Comparison of ENCODE assay signal across 14 mouse cellular contexts in genomic region chr10:128080496-128080895, GRCm38 (mm10). TPM values are rescaled to one million over a fixed set of nuclear protein-coding genes. Genes with fewer than 3 reads are reported as not detected.
DNase-seq lines count a peak whose midpoint lies in the region; ATAC-seq and TF ChIP-seq lines count a peak whose summit lies in the region.
"Had no signal": no experiment of that assay in that cellular context is flagged by ENCODE, and none has a peak within 500 bp of the region (broad histone marks: within the 10 kb centered on the region; RNA-seq: fewer than 3 reads in every experiment).

No protein-coding gene starts in this region.

- intact Hi-C loops in gastrocnemius, adult 2 months (cut with DNase I): loop anchor here (5.0 kb wide), 1 partner anchor 43 kb away; the partner anchor contains the start of gene Naca
- intact Hi-C loops in gastrocnemius, postnatal 14 days (cut with DNase I; ENCODE audit: low total_unique reads): no loop called here

- peaks cover 15% of the 10 kb centered on the region for H3K79me2 ChIP-seq in liver, adult 2 months (ENCODE audit: control insufficient read depth, insufficient read depth, low read length)

- no peak for TF ChIP-seq EP300 in liver, postnatal 0 days (IDR thresholded peaks at IDR 0.05; ENCODE audit: low read depth)

- H3K4me1 ChIP-seq in liver, adult 2 months (ENCODE audit: control insufficient read depth, insufficient read depth, low read length): peaks cover 15% of the 10 kb centered on the region; the same call in 1 of the 2 replicates
- peaks cover 16% of the 10 kb centered on the region for H3K4me1 ChIP-seq in liver, embryonic 11.5 days (replicated peaks; ENCODE audit: control insufficient read depth, insufficient read depth, low read length)
- peaks cover 36% of the 10 kb centered on the region for H3K4me1 ChIP-seq in E14TG2a.4 (replicated peaks; ENCODE audit: low read depth, low read length)
- peaks cover 15% of the 10 kb centered on the region for H3K4me1 ChIP-seq in liver, postnatal 0 days (ENCODE audit: insufficient read depth)
- H3K4me1 ChIP-seq in midbrain, embryonic 10.5 days: peaks cover 21% of the 10 kb centered on the region

- no peak overlapping the region for H3K4me2 ChIP-seq in liver, embryonic 11.5 days
- no peak overlapping the region for H3K4me2 ChIP-seq in liver, postnatal 0 days (ENCODE audit: low read depth, low read length)
- H3K4me2 ChIP-seq: embryonic facial prominence, embryonic 12.5 days; forebrain, embryonic 12.5 days; hindbrain, embryonic 13.5 days had no signal

- no peak overlapping the region for H3K4me3 ChIP-seq in gastrocnemius, adult 2 months
- no peak overlapping the region for H3K4me3 ChIP-seq in liver, adult 2 months (ENCODE audit: insufficient read depth, low read depth, low read length)
- H3K4me3 ChIP-seq in liver, embryonic 11.5 days (ENCODE audit: low read depth, low read length): no peak overlapping the region
- H3K4me3 ChIP-seq in E14TG2a.4 (replicated peaks; ENCODE audit: low read length): no peak overlapping the region
- no peak overlapping the region for H3K4me3 ChIP-seq in liver, postnatal 0 days (ENCODE audit: low read depth, low read length)
- no peak overlapping the region for H3K4me3 ChIP-seq in midbrain, embryonic 10.5 days
- H3K4me3 ChIP-seq: embryonic facial prominence, embryonic 12.5 days; forebrain, embryonic 12.5 days; heart, embryonic 10.5 days; hindbrain, embryonic 13.5 days had no signal

- H3K27ac ChIP-seq in gastrocnemius, adult 2 months: no peak overlapping the region
- no peak overlapping the region for H3K27ac ChIP-seq in liver, adult 2 months (replicated peaks; ENCODE audit: insufficient read depth, low read depth, low read length)
- no peak overlapping the region for H3K27ac ChIP-seq in liver, embryonic 11.5 days (ENCODE audit: low read depth, low read length)
- H3K27ac ChIP-seq in liver, postnatal 0 days (ENCODE audit: low read depth): no peak overlapping the region
- H3K27ac ChIP-seq in midbrain, embryonic 10.5 days (replicated peaks): no peak overlapping the region
- H3K27ac ChIP-seq: embryonic facial prominence, embryonic 12.5 days; forebrain, embryonic 12.5 days; heart, embryonic 10.5 days; hindbrain, embryonic 13.5 days had no signal

- ATAC-seq in liver, embryonic 11.5 days (replicated peaks; ENCODE audit: low FRiP score): no peak
- ATAC-seq in liver, postnatal 0 days: no peak
- no peak for ATAC-seq in megakaryocyte progenitor cell, adult 5-6 weeks (replicated peaks; ENCODE audit: poor library complexity)

- no peaks in the 10 kb centered on the region for H3K27me3 ChIP-seq in liver, adult 2 months (ENCODE audit: control insufficient read depth, insufficient read depth, low read length)
- H3K27me3 ChIP-seq in liver, embryonic 11.5 days (replicated peaks; ENCODE audit: control insufficient read depth, insufficient read depth, low read length): no peaks in the 10 kb centered on the region
- H3K27me3 ChIP-seq in E14TG2a.4 (ENCODE audit: insufficient read depth, low read length): no peaks in the 10 kb centered on the region
- no peaks in the 10 kb centered on the region for H3K27me3 ChIP-seq in liver, postnatal 0 days (ENCODE audit: insufficient read depth, low read length)
- H3K27me3 ChIP-seq in midbrain, embryonic 10.5 days (ENCODE audit: low read depth, poor library complexity, severe bottlenecking): no peaks in the 10 kb centered on the region
- H3K27me3 ChIP-seq: embryonic facial prominence, embryonic 12.5 days; forebrain, embryonic 12.5 days; hindbrain, embryonic 13.5 days had no signal

- 64% methylated on average over 1 of the region's 1 CpGs for WGBS in liver, adult 2 months
- WGBS in liver, embryonic 11.5 days: 70% methylated on average over 1 of the region's 1 CpGs
- 60% methylated on average over 1 of the region's 1 CpGs for WGBS in liver, postnatal 0 days (ENCODE audit: insufficient replicate concordance)
- 83% methylated on average over 1 of the region's 1 CpGs for WGBS in midbrain, embryonic 10.5 days

- peak; percentile 58 for TF ChIP-seq CTCF in gastrocnemius, adult 2 months (IDR thresholded peaks at IDR 0.05)
- 0 out of 2 replicates have a peak, but pooled peaks have one; percentile 8 for TF ChIP-seq CTCF in liver, adult 2 months (IDR thresholded peaks at IDR 0.05; ENCODE audit: low read depth, low read length)
- peak; percentile 26 for TF ChIP-seq CTCF in E14TG2a.4 (conservative IDR thresholded peaks at IDR 0.05; ENCODE audit: low read length)
- peak; percentile 64 for TF ChIP-seq CTCF in liver, postnatal 0 days (IDR thresholded peaks at IDR 0.05; ENCODE audit: low read depth)

- H3K9ac ChIP-seq in liver, adult 2 months (ENCODE audit: low read depth, low read length): no peak overlapping the region
- H3K9ac ChIP-seq in liver, embryonic 11.5 days (ENCODE audit: low read depth, low read length): no peak overlapping the region
- H3K9ac ChIP-seq in liver, postnatal 0 days (replicated peaks): no peak overlapping the region
- H3K9ac ChIP-seq: embryonic facial prominence, embryonic 12.5 days; forebrain, embryonic 12.5 days; hindbrain, embryonic 13.5 days had no signal

- H3K36me3 ChIP-seq in liver, adult 2 months (ENCODE audit: control insufficient read depth, insufficient read depth, low read length): peaks cover 23% of the 10 kb centered on the region
- peaks cover 19% of the 10 kb centered on the region for H3K36me3 ChIP-seq in liver, embryonic 11.5 days (ENCODE audit: control insufficient read depth, insufficient read depth, low read length)
- H3K36me3 ChIP-seq in E14TG2a.4 (ENCODE audit: insufficient read depth, low read length): peaks cover 46% of the 10 kb centered on the region
- peaks cover 15% of the 10 kb centered on the region for H3K36me3 ChIP-seq in liver, postnatal 0 days (replicated peaks; ENCODE audit: insufficient read depth, low read length)
- H3K36me3 ChIP-seq in midbrain, embryonic 10.5 days: peaks cover 33% of the 10 kb centered on the region

- TF ChIP-seq POLR2A in liver, adult 2 months (IDR thresholded peaks at IDR 0.05; ENCODE audit: extremely low read depth, insufficient read depth, low read length): no peak

- no peaks in the 10 kb centered on the region for H3K9me3 ChIP-seq in liver, embryonic 11.5 days (ENCODE audit: control insufficient read depth, low read length)
- H3K9me3 ChIP-seq in E14TG2a.4 (ENCODE audit: low read length): no peaks in the 10 kb centered on the region
- H3K9me3 ChIP-seq in liver, postnatal 0 days (ENCODE audit: low read length): no peaks in the 10 kb centered on the region
- H3K9me3 ChIP-seq in midbrain, embryonic 10.5 days (replicated peaks): no peaks in the 10 kb centered on the region
- H3K9me3 ChIP-seq: embryonic facial prominence, embryonic 12.5 days; forebrain, embryonic 12.5 days; heart, embryonic 10.5 days; hindbrain, embryonic 13.5 days had no signal

- DNase-seq in gastrocnemius, adult 2 months: no peak
- no peak for DNase-seq in gastrocnemius, postnatal 14 days
- no peak for DNase-seq in liver, adult 2 months (ENCODE audit: extremely low read depth, low read depth, low spot score)
- no peak for DNase-seq in liver, embryonic 11.5 days (ENCODE audit: low spot score)
- no peak for DNase-seq in liver, postnatal 0 days
- DNase-seq in midbrain, embryonic 10.5 days (ENCODE audit: low spot score): no peak
- DNase-seq: adrenal gland, postnatal 10 days; cerebellum, adult 11-12 months had no signal

RNA-seq across cellular contexts. Expression of gene Atp5b, which starts 2.6 kb away (rescaled TPM):
- 1,000 to 10,000 TPM; 3,225 to 4,497 TPM for total RNA-seq in gastrocnemius, adult 2 months (2021)
- total RNA-seq in gastrocnemius, postnatal 14 days (2021): 1,000 to 10,000 TPM; 3,648 to 4,448 TPM
- 1,653 and 1,721 TPM in 2 replicates for total RNA-seq in liver, adult 2 months (2014; rRNA removed)
- polyA plus RNA-seq in liver, adult 2 months (2012; rRNA removed): 2,471 and 2,841 TPM in 2 replicates
- polyA plus RNA-seq in liver, embryonic 11.5 days (2014; fragmentation: Nextera tagmentation; extraction: Ambion mirVana): 2,564 and 2,777 TPM in 2 replicates
- polyA plus RNA-seq in liver, postnatal 0 days (2015; fragmentation: Nextera tagmentation; extraction: Ambion mirVana): 1,808 and 1,865 TPM in 2 replicates
- polyA plus RNA-seq in midbrain, embryonic 10.5 days (2016; fragmentation: Nextera tagmentation; extraction: Ambion mirVana): 2,205 and 2,316 TPM in 2 replicates
- total RNA-seq in megakaryocyte progenitor cell, adult 5-6 weeks (2015): 1,546 and 1,583 TPM in 2 replicates
- 2,698 and 2,700 TPM in 2 replicates for total RNA-seq in megakaryocyte progenitor cell, adult 5-6 weeks (2017)

RNA-seq across cellular contexts. Expression of gene Baz2a, which starts 10.9 kb away (rescaled TPM):
- 10 to 100 TPM; 12.7 to 13.2 TPM for total RNA-seq in gastrocnemius, adult 2 months (2021)
- 10 to 100 TPM; 15.2 to 15.6 TPM for total RNA-seq in gastrocnemius, postnatal 14 days (2021)
- 6.6 and 9.1 TPM in 2 replicates for total RNA-seq in liver, adult 2 months (2014; rRNA removed)
- 9.7 and 12.3 TPM in 2 replicates for polyA plus RNA-seq in liver, adult 2 months (2012; rRNA removed)
- 11.1 and 13.0 TPM in 2 replicates for polyA plus RNA-seq in liver, embryonic 11.5 days (2014; fragmentation: Nextera tagmentation; extraction: Ambion mirVana)
- 4.3 and 5.4 TPM in 2 replicates for polyA plus RNA-seq in liver, postnatal 0 days (2015; fragmentation: Nextera tagmentation; extraction: Ambion mirVana)
- polyA plus RNA-seq in midbrain, embryonic 10.5 days (2016; fragmentation: Nextera tagmentation; extraction: Ambion mirVana): 14.3 and 16.7 TPM in 2 replicates
- 35.5 and 40.3 TPM in 2 replicates for total RNA-seq in megakaryocyte progenitor cell, adult 5-6 weeks (2015)
- total RNA-seq in megakaryocyte progenitor cell, adult 5-6 weeks (2017): 13.2 and 15.0 TPM in 2 replicates

RNA-seq across cellular contexts. Expression of gene Ptges3, which starts 21.7 kb away (rescaled TPM):
- 10 to 100 TPM; 75.4 to 81.3 TPM for total RNA-seq in gastrocnemius, adult 2 months (2021)
- total RNA-seq in gastrocnemius, postnatal 14 days (2021): 10 to 100 TPM; 54.4 to 60.8 TPM
- 90.4 and 97.3 TPM in 2 replicates for total RNA-seq in liver, adult 2 months (2014; rRNA removed)
- 24.8 and 30.9 TPM in 2 replicates for polyA plus RNA-seq in liver, adult 2 months (2012; rRNA removed)
- polyA plus RNA-seq in liver, embryonic 11.5 days (2014; fragmentation: Nextera tagmentation; extraction: Ambion mirVana): 527 and 567 TPM in 2 replicates
- polyA plus RNA-seq in liver, postnatal 0 days (2015; fragmentation: Nextera tagmentation; extraction: Ambion mirVana): 193 and 194 TPM in 2 replicates
- 669 and 729 TPM in 2 replicates for polyA plus RNA-seq in midbrain, embryonic 10.5 days (2016; fragmentation: Nextera tagmentation; extraction: Ambion mirVana)
- total RNA-seq in megakaryocyte progenitor cell, adult 5-6 weeks (2015): 247 and 270 TPM in 2 replicates
- total RNA-seq in megakaryocyte progenitor cell, adult 5-6 weeks (2017): 310 and 351 TPM in 2 replicates

RNA-seq across cellular contexts. Expression of gene Naca, which starts 45.1 kb away (rescaled TPM):
- 100 to 1,000 TPM; 385 to 418 TPM for total RNA-seq in gastrocnemius, adult 2 months (2021)
- total RNA-seq in gastrocnemius, postnatal 14 days (2021): 100 to 1,000 TPM; 402 to 437 TPM
- 353 and 448 TPM in 2 replicates for total RNA-seq in liver, adult 2 months (2014; rRNA removed)
- 170 and 182 TPM in 2 replicates for polyA plus RNA-seq in liver, adult 2 months (2012; rRNA removed)
- 1,053 and 1,054 TPM in 2 replicates for polyA plus RNA-seq in liver, embryonic 11.5 days (2014; fragmentation: Nextera tagmentation; extraction: Ambion mirVana)
- 384 and 394 TPM in 2 replicates for polyA plus RNA-seq in liver, postnatal 0 days (2015; fragmentation: Nextera tagmentation; extraction: Ambion mirVana)
- polyA plus RNA-seq in midbrain, embryonic 10.5 days (2016; fragmentation: Nextera tagmentation; extraction: Ambion mirVana): 814 and 925 TPM in 2 replicates
- total RNA-seq in megakaryocyte progenitor cell, adult 5-6 weeks (2015): 1,210 and 1,292 TPM in 2 replicates
- 2,424 and 2,528 TPM in 2 replicates for total RNA-seq in megakaryocyte progenitor cell, adult 5-6 weeks (2017)

Comparison
In these comparisons a context has a peak if more than half of its experiments do, and no peak if none do; other contexts are left out.
1. CTCF ChIP-seq: peak in every context shown above with its lines; median percentile 64 in liver, postnatal 0 days; 58 in gastrocnemius, adult 2 months; 26 in E14TG2a.4; 8 in liver, adult 2 months.